Mouse (Mus musculus) layer of hippocampus, postnatal 10 days (tissue): Measurements from ENCODE around the gene Usp36. TPM values are rescaled to one million over a fixed set of nuclear protein-coding genes. Genes with fewer than 3 reads are reported as not detected.

Experiments used
- DNase-seq, 2 experiments: peaks; one replicate each; pipeline ENCODE4 v3.0.0; 2021; ENCODE audit warnings: low spot score in 2 of 2
- total RNA-seq, 2 experiments: library from RNA; stranded (reverse); gene quantifications; 2 replicates each; pipeline ENCODE4 v1.2.3; 2021

The Usp36 gene
- total RNA-seq, 2 experiments from 2014 or later = 23.2 to 26.7 TPM

DNA sequence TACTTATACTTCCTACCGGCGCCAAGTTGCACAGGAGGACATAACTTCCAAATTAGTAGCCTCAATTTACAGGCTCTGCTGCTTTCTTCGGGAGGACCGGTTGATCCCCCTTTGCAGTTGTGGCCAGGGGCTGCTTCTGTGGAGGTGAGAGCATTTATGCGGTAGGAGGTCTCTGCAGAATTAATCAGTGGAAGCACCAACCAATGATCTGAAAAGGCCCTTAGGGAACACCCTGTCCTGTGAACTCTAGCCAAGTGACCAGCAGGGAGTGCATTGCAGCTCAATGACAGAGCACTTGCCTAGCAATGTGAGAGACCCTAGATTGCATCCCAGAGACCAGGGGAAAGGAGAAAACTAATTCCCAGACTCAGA, 41.0 kb downstream of the Usp36 start:
- no peak for DNase-seq

DNA sequence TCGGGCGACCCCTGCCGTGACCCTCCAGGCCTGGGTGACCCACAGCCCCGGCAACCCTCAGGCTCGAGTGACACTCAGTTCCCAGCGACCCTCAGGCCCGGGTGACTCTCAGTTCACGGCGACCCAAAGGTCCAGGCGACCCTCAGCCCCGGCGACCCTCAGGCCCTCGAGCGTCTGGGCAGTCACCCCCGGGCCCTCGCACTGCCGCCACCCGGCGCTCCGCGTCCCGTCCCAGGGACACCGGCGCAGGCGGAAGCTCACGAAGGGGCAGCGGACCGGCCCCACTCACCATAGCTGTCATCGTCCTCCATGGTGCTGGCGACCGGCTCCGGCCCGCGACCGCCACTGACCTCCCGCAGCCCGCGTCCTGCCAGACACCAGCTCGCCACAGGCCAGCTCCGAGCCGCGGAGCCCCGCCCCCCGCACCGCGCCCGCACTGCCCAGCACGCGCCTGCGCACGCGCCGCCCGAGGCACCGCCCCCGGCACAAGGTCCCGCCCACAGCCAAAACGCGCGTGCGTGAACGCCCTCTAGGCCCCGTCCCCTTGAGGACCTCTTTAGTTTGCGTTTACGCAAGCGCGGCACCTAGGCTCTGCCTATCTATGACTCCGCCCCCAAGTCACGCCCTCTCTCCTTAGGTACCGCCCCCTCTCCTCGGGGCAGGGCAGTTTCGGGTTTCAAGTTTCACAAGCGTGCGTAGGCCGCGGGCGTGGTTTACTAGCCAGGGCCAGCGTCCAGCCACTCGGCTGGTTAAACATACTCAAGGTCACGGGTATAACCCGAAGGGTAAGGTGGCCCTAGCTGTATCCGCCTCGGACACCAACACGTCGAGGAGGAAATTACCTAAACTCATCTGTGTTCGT, 41.7 kb downstream of the Usp36 start, which contains the start of gene Cyth1:
TSS of gene Cyth1 (minus strand) at position 443 of the 862 bp plus-strand sequence.
- DNase-seq = peak; percentile 98 to 99

DNA sequence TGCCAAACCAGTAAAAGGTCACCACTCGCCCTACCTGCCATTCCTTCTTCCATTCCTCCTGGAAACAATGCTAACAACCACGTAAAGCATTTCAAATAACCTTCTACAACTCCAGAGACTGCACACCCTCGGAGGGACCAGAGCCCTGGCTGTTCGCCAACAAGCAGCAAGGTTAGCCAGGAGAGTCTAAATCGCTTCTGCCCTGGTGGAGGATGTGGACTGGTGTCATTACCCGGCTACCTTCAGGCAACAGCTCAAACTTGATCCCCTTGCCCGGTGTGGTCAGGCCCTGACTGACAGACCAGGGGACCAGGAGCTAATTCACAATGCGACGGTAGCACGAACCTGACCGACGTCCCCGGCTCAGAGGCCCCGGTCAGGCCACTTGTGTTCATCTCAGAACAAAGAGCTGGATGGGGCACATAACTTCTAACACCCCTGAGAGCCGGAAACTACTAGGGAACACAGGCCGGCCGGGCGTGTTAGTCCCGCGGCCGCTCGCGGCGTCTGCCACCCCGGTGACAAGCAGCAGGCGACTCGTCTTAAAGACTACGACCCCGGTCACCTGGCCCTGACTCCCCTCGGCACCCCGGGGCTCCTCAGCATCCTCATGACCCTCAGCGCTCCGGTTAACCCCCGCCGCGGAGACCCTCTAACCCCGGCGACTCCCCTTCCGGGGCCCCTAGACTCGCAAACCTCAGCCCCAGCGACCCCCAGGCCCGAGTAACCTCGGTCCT, 42.5 kb downstream of the Usp36 start:
- peak; percentile 48 to 59 for DNase-seq

DNA sequence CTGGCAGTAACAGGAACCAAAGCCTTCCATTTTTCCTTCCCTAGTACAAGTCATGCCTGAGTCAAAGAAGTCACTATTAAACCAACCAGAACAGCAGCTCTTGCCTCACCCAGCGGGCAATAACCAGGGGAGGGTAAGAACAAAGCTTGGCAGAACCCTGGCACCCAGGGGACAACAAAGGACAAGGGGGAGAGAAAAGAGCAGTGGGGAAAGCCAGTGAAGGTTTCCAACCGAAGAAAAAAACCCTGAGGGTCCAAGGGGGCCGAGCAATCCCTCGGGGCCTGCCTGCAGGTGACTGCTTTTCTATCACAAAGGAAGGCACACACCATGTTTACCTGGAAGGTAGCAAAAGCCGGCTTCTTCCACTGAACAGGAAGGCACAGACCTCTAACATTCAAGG, 43.3 kb downstream of the Usp36 start:
- no peak for DNase-seq

DNA sequence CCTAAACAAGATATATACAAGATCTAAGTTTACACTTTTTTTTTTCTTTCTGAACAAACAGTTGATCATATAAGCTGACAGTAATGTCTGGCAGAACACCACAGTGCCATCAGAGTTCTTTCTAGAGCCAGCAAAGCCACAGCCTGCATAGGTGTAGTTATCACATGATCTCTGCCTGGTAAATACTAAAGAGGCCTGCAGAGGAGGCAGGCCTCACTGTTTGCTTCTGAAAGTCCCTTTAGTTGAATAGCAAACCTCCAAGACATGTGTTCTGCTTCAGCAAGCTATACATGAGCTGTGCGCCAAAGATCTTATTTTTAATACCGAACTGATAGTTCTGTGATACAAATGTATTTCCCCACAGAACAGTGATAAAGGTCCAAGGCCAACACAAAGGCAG, 44.9 kb downstream of the Usp36 start:
- no peak for DNase-seq

DNA sequence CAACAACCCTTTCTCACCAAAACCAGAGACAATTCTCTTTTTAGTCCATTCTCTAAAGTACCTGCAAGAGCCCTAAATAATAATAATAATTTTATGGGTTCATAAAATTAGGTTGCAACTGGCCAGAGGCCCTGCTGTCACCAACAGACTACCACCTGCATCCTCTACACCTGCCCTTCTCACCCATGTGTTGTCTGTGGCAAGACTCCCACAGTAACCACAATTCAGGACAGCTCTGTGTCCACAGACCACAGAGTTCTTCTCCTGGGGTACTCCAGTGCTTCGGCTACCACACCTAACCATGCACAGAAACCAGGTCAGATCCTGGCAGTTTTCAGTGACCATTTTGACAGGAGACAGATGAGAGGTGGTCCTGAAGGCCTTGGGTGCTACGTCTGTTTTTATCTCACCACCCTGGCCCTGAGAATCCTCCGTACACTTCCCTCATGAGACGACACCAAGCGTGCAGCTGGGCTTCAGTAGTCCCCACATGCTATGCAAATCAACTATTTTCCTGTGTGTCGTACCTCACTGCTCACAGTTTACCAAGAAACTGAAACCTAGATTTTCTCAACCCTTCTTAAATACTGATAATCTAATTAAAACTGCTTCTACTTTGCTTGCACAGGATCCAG, 46.3 kb downstream of the Usp36 start:
- no peak for DNase-seq

DNA sequence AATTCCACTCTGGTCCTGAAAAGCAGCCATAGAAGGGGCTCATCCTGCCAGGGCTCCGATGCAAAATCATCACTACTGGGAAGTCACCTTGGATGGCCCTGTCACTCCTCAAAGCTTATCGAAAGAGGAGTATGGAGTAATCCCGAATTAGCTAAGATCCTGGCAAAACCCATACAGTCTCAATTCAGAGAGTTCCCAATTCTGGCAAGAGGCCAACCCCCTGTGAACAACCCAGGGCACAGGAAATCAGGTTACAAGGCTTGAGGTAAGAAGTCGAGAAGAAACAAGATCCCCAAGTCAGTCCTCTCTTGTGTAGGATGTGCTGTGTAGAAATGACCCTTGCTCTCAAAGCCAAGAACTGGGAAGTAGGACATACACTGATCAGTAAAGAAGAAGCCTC, 47.5 kb downstream of the Usp36 start:
- DNase-seq = no peak

DNA sequence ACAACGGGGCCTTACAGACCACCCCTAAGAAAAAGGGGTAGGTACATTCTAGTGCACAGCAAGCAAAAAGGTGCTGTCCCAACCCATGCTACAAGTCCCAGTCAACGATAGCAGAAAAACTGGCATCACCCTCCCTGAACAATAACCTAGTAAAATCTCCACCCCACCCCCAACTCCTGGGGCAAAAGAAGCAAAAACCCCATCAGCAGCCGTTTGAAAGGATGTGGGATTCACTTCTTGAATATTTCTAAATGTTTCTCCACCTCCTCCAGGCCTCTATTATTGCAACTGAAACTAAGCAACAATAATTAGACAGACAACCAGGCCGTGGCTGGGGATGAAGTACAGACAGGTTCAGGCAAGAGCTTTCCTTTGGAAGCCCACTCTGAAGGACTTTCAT, 49.7 kb downstream of the Usp36 start:
- DNase-seq = no peak

DNA sequence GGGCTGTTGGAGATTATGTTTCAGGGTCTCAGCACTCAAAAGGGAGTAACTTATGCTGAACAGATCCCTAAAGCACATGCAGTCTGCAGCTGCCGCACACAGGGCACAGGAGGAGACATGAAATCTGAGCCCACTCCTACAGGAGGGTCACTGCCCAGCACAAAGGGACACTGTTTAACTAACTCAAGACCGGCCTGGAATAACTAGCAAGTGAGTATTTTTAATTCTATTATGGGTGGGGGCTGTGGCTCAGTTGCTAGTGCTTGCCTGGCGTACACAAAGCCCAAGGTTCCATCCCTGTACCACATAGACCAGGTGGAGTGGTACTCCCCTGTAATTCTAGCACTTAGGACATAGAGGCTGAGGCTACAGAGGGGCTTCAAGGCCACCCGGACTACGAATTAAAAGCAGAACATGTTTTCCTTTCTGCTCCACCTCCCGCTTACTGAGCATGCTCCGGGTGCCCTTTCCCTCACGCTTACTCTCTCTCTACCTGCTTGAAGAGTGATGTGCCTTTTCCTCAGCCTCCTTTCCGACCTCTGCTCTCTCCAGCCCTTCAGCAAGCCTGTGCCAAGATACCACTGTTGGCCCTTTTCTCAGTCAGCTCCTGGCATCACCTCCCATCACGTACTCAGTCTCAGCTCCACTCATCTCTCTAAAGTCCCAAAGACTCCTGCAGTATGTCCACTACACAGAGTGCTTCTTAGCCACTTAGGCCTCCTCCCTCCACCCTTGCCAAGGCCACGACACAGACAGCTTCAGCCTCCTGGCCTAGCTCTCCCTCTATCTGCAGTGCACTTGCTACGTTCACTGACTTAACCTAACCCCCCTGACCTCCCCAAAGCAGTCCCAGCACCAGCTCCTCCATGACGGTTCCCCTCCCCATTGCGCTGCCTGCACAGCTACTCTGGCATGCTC, 50.5 kb downstream of the Usp36 start:
- DNase-seq = no peak

DNA sequence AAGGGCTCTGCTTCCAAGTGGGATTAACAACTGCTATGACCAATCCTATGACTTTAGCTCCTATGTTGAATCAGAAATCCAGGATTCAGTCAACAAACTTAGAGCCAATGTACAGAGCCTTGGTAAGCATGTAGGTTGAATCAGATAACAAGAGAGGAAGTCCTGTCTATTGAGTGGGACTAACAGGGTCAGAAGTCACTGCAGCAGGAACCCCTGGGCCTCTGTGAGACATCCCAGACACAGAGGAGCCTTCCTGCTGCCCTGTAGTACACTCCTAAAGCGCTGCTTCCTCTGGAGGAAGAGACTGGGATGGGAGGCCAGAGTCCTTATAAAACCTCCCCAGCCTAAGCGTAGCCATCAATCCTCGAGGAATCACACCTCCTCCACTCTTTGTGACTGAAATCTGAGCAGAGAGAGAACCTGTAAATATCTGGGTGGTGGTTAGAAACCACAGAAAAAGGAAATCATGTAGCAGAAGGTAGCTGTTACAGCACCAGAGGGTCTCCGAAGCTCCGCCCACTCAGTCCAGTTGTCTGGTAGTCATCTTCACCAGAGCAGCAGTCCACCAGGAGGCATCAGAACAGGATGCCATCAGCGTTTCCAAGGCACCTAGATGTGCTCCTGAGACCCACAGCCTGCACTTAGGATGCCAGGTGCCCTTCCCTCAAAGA, 53.4 kb downstream of the Usp36 start:
- no peak for DNase-seq

DNA sequence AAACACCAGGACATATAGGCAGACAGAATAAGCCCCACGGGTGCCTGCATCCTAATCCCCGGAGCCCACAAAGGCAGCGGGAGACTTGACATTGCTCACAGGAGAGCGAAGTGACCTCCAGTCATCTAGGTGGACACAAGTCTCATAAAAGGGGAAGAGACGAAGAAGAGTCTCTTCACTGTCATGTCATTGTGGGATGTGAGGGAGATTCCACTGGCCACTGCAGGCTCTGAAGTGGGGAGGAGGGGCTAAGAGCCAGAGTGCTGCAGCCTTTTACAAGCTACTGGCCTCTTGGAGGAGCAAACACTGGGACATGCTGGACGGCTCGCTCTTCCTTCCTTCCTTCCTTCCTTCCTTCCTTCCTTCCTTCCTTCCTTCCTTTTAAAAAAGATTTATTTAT, 55.1 kb downstream of the Usp36 start:
- no peak for DNase-seq

DNA sequence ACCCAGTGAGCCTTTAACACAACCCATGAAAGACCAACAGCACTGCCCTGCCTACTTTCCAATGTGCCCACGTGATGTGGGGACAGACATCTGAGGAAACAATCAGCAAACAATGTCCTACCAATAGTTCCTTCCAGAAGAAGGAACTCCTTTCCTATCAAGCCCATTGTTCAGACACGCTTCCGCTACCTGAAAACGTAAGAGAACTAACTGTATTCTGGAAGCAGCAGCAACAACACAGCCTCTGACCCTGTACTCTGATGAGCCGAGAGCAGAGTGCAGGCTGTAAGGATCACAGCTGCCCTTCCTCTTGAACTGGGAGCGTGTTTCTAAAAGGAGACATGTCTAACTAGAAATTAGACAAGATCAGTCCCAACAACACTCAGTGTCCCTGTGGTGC, 55.5 kb downstream of the Usp36 start:
- DNase-seq = no peak

DNA sequence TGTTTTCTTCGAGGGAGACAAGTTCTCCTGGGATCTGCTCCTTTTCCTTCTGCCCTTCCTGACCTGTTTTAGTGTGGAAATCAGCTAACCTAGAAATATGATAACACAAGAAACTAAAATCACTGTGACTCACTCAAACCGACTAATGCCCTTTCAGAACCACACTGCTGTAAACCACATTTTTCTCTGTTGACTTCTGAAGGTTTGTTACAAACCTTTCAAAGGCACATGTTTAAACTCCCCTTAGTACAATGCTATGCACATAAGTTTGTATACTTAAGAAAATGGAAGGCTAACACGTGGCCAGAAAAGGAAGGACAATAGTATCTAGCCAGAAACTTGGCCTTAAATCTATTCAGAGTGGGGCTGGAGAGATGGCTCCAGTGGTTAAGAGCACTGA, 56.1 kb downstream of the Usp36 start:
- DNase-seq = no peak

DNA sequence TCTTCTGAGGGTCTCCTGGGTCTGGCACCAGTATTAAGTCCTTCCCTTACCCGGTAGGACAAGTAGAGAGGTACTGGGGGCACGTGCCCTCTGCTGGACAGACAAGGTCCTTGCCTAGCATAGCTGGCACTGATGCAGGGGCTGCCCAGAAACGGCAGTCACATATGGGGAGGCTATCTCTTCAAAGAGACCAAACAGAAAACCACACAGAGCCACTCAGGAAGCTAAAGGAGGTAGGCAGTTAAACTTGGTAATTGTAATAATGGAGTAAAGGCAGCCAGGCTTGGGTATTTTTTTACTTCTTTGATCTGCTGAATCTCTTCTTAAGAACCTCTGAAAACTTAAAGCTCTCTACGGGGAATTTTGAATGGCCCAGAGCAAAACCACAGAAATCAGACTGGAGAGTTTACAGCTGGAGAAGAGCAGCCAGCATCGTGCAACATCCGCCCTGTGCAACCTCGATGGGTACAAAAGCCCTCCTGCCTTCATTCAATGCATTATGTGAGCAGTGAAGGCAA, 57.7 kb downstream of the Usp36 start:
- DNase-seq = peak in 1 of 2 experiments; percentile 37

DNA sequence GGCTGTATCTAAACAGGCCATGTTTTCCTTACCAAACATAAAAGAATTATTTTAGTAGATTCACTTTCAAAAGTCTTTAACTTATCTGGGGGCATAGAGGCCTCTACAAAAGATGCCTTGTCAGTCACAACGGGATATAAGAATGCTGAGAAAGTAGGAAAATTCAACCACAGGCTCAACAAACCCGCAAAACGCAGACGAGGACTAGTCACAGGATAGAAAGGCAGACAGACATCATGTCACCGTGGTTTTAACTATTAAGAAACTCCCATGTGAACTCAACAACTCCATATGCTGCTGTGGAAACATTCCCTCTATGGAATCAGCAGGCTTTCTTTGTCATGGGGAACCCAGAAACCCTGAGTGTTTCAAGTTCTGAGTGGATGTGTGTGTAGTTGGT, 60.1 kb downstream of the Usp36 start:
- DNase-seq = no peak

DNA sequence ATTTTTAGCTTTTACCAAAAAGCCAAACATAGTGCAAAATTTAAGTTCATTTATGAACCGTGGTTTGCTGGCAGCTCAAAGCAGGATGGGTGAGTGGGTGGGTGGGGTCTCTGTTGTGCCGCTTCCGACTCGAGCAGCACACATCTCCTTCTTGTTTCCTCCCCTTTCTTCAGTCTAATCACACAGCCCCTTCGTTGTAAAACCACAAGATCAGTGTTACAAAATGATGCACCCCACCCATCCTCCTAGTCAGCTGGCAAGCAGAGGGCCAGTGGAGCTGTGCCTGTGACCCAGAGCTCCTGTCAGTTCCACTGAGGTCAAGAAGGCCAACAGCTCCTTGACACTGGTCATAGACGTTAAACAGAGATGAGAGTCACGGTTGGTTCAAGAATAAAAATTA, 62.4 kb downstream of the Usp36 start:
- no peak for DNase-seq

DNA sequence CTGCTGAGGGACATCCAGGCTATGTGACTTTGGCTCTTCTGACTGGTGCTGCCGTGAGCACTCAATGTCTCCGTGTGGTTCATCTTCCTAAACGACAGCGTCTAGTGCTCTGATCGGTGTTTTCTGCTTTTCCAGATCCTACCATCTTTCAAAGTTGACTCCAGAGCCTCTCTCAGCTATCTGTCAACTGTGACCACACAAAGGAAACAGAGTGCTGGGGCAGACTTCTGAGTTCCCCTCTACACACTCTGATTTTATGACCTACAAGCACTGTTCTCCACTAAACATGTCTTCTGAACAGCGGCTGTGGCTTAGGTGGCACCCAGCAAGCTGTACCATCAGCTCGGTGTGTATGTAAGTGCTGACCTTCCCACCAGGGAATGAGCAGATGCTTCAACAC, 63.2 kb downstream of the Usp36 start:
- no peak for DNase-seq

DNA sequence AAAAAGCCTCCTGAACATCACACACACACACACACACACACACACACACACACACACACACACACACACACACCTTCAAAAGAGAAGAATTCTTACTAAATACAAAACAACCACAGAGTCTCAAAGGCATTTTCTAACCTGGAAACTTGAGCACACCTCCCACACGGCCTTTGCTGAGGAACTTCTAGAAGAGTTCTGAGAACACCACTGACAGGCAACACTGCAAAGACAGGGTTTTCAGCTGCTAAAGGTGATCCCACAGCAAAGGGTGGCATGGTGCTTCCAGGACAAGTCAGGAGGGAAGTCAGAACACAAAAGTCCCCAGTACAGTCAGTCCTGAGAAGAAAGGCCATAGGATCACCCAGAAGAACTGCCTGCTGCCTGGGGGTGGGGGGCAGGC, 64.2 kb downstream of the Usp36 start:
- no peak for DNase-seq

DNA sequence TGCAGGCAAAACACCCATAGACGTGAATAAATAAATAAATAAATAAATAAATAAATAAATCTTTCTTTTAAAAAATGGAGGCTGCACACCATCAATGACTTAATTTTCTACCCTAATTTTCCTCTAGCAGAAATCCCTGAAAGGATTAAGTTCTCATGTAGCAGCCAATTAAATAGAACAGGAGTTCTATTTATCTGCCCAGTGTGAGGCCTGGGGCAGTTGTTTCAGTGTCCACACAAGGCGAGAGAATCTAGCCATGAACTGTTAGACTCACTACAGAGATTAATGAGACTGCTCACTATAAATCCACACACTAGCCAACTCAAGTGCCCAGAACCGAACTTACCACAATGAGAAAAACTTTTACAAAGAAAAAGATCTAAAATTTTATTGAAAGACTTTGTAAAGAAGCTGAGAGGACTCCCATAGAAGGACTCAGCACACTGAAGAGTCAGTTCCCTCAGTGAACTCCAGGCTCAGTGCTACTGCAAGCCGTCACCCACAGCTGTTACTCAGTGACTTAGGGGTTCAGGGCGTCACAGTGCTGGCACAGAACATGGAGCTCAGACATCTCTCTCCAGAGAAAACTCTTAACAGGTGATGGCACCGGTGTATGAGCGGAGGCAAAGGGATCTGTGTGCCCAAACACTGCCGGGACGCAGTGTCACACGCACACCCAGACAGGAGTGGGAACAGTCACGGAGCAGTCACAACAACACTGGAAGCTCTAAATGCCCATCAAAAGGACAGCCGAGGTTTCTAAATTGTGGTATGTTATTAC, 64.8 kb downstream of the Usp36 start:
- DNase-seq = no peak
